ENCODE assay signal across 13 mouse cellular contexts in the genomic region with DNA sequence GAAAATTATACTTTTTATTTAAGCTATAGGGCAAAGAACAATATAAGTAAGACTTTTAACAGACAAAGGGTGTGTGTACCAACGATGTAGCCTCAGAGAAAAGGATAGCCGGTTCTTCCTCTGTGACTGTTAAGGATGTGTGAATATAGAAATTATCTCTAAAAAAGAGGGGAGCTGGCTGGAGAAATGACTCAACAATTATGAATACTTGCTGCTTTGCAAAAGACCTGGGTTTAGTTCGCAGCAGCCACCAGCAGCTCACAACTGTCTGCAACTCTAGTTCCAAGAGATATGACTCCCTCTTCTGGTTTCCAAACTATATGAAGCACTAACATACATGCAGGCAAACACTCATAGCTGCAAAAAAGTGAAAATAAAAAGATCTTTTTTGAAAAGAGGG. TPM values are rescaled to one million over a fixed set of nuclear protein-coding genes. Genes with fewer than 3 reads are reported as not detected.
A peak's percentile ranks its signal among the peaks of the same experiment; 100 is the strongest.
DNase-seq lines count a peak whose midpoint lies in the region; ATAC-seq and TF ChIP-seq lines count a peak whose summit lies in the region.
"Had no signal": no experiment of that assay in that cellular context is flagged by ENCODE, and none has a peak within 500 bp of the region (broad histone marks: within the 10 kb centered on the region; RNA-seq: fewer than 3 reads in every experiment).

No protein-coding gene starts in this region.

- no peak overlapping the region for H3K27ac ChIP-seq in forebrain, embryonic 12.5 days
- no peak overlapping the region for H3K27ac ChIP-seq in forebrain, embryonic 16.5 days (ENCODE audit: low read length)
- H3K27ac ChIP-seq in liver, embryonic 15.5 days (replicated peaks), result no peak overlapping the region
- no peak overlapping the region for H3K27ac ChIP-seq in liver, embryonic 11.5 days (ENCODE audit: low read depth, low read length)
- no peak overlapping the region for H3K27ac ChIP-seq in forebrain, postnatal 0 days (ENCODE audit: low read depth, low read length)
- no peak overlapping the region for H3K27ac ChIP-seq in midbrain, embryonic 16.5 days (ENCODE audit: low read length)
- no peak overlapping the region for H3K27ac ChIP-seq in gastrocnemius, adult 2 months

- no peaks in the 10 kb centered on the region for H3K9me3 ChIP-seq in forebrain, embryonic 12.5 days
- H3K9me3 ChIP-seq in forebrain, embryonic 16.5 days (ENCODE audit: control insufficient read depth, low read length), result no peaks in the 10 kb centered on the region
- H3K9me3 ChIP-seq in liver, embryonic 15.5 days (replicated peaks), result no peaks in the 10 kb centered on the region
- no peaks in the 10 kb centered on the region for H3K9me3 ChIP-seq in liver, embryonic 11.5 days (ENCODE audit: control insufficient read depth, low read length)
- no peaks in the 10 kb centered on the region for H3K9me3 ChIP-seq in forebrain, postnatal 0 days (ENCODE audit: low read length)
- H3K9me3 ChIP-seq in midbrain, embryonic 16.5 days (replicated peaks; ENCODE audit: control insufficient read depth, low read length, poor library complexity, severe bottlenecking), result no peaks in the 10 kb centered on the region

- H3K36me3 ChIP-seq in forebrain, embryonic 12.5 days (replicated peaks), result no peaks in the 10 kb centered on the region
- no peaks in the 10 kb centered on the region for H3K36me3 ChIP-seq in forebrain, embryonic 16.5 days (ENCODE audit: control insufficient read depth, insufficient read depth)
- no peaks in the 10 kb centered on the region for H3K36me3 ChIP-seq in liver, embryonic 15.5 days (replicated peaks)
- no peaks in the 10 kb centered on the region for H3K36me3 ChIP-seq in liver, embryonic 11.5 days (ENCODE audit: control insufficient read depth, insufficient read depth, low read length)
- no peaks in the 10 kb centered on the region for H3K36me3 ChIP-seq in forebrain, postnatal 0 days (ENCODE audit: insufficient read depth)
- no peaks in the 10 kb centered on the region for H3K36me3 ChIP-seq in midbrain, embryonic 16.5 days (ENCODE audit: control insufficient read depth, insufficient read depth, low read length)

- no peak overlapping the region for H3K9ac ChIP-seq in forebrain, embryonic 12.5 days
- H3K9ac ChIP-seq in forebrain, embryonic 16.5 days (replicated peaks; ENCODE audit: low read depth, low read length), result no peak overlapping the region
- H3K9ac ChIP-seq in liver, embryonic 15.5 days, result no peak overlapping the region
- no peak overlapping the region for H3K9ac ChIP-seq in liver, embryonic 11.5 days (ENCODE audit: low read depth, low read length)
- H3K9ac ChIP-seq in forebrain, postnatal 0 days, result no peak overlapping the region
- no peak overlapping the region for H3K9ac ChIP-seq in midbrain, embryonic 16.5 days (ENCODE audit: low read depth, low read length)

- H3K4me3 ChIP-seq in forebrain, embryonic 12.5 days (replicated peaks), result no peak overlapping the region
- no peak overlapping the region for H3K4me3 ChIP-seq in forebrain, embryonic 16.5 days (replicated peaks; ENCODE audit: low read length)
- no peak overlapping the region for H3K4me3 ChIP-seq in liver, embryonic 15.5 days (replicated peaks)
- H3K4me3 ChIP-seq in liver, embryonic 11.5 days (ENCODE audit: low read depth, low read length), result no peak overlapping the region
- H3K4me3 ChIP-seq in forebrain, postnatal 0 days (ENCODE audit: low read depth, low read length), result no peak overlapping the region
- peak overlapping the region; percentile 98; the same call in 1 of the 2 replicates for H3K4me3 ChIP-seq in midbrain, embryonic 16.5 days (ENCODE audit: low read depth, low read length)
- H3K4me3 ChIP-seq in gastrocnemius, adult 2 months, result no peak overlapping the region

- WGBS in forebrain, embryonic 12.5 days, result 94% methylated on average over 3 of the region's 3 CpGs
- WGBS in forebrain, embryonic 16.5 days, result 96% methylated on average over 3 of the region's 3 CpGs
- WGBS in liver, embryonic 15.5 days (ENCODE audit: insufficient replicate concordance), result 87% methylated on average over 3 of the region's 3 CpGs
- WGBS in liver, embryonic 11.5 days, result 94% methylated on average over 3 of the region's 3 CpGs
- 96% methylated on average over 3 of the region's 3 CpGs for WGBS in forebrain, postnatal 0 days
- 98% methylated on average over 3 of the region's 3 CpGs for WGBS in midbrain, embryonic 16.5 days

- H3K4me2 ChIP-seq in forebrain, embryonic 12.5 days, result peak overlapping the region; percentile 70; the same call in 1 of the 2 replicates
- H3K4me2 ChIP-seq in forebrain, embryonic 16.5 days (ENCODE audit: low read length), result no peak overlapping the region
- peak overlapping the region; percentile 88; the same call in 1 of the 2 replicates for H3K4me2 ChIP-seq in liver, embryonic 15.5 days
- no peak overlapping the region for H3K4me2 ChIP-seq in liver, embryonic 11.5 days
- H3K4me2 ChIP-seq in forebrain, postnatal 0 days (ENCODE audit: low read depth), result peak overlapping the region; percentile 65; the same call in 1 of the 2 replicates
- H3K4me2 ChIP-seq in midbrain, embryonic 16.5 days (ENCODE audit: low read length), result peak overlapping the region; percentile 65

- no peak for ATAC-seq in forebrain, embryonic 12.5 days (ENCODE audit: low FRiP score)
- ATAC-seq in forebrain, embryonic 16.5 days, result no peak
- no peak for ATAC-seq in liver, embryonic 15.5 days (ENCODE audit: insufficient read depth)
- ATAC-seq in liver, embryonic 11.5 days (replicated peaks; ENCODE audit: low FRiP score), result no peak
- no peak for ATAC-seq in forebrain, postnatal 0 days
- no peak for ATAC-seq in midbrain, embryonic 16.5 days

- DNase-seq in liver, embryonic 11.5 days (ENCODE audit: low spot score), result no peak
- DNase-seq in forebrain, postnatal 0 days, result no peak
- no peak for DNase-seq in urinary bladder, postnatal 4 days (ENCODE audit: low spot score in 2 of 2)
- DNase-seq in gastrocnemius, adult 2 months, result no peak
- DNase-seq: cerebellum, postnatal 36 days; kidney, adult 18-20 months; lung, postnatal 10 days; retina, postnatal 1 day; thymus, adult 18-20 months had no signal

- TF ChIP-seq CTCF in forebrain, postnatal 0 days (IDR thresholded peaks at IDR 0.05; ENCODE audit: low read depth), result no peak
- TF ChIP-seq CTCF in gastrocnemius, adult 2 months (IDR thresholded peaks at IDR 0.05), result no peak

- peaks cover 23% of the 10 kb centered on the region for H3K4me1 ChIP-seq in forebrain, embryonic 12.5 days
- peaks cover 20% of the 10 kb centered on the region for H3K4me1 ChIP-seq in forebrain, embryonic 16.5 days (replicated peaks; ENCODE audit: control insufficient read depth, insufficient read depth, low read length)
- peaks cover 36% of the 10 kb centered on the region for H3K4me1 ChIP-seq in liver, embryonic 15.5 days (replicated peaks)
- H3K4me1 ChIP-seq in liver, embryonic 11.5 days (replicated peaks; ENCODE audit: control insufficient read depth, insufficient read depth, low read length), result peaks cover 9% of the 10 kb centered on the region
- H3K4me1 ChIP-seq in forebrain, postnatal 0 days (ENCODE audit: insufficient read depth), result peaks cover 11% of the 10 kb centered on the region
- peaks cover 18% of the 10 kb centered on the region for H3K4me1 ChIP-seq in midbrain, embryonic 16.5 days (ENCODE audit: control insufficient read depth, insufficient read depth, low read length)

- no peaks in the 10 kb centered on the region for H3K27me3 ChIP-seq in forebrain, embryonic 12.5 days
- H3K27me3 ChIP-seq in forebrain, embryonic 16.5 days (replicated peaks; ENCODE audit: control insufficient read depth, insufficient read depth, low read length), result no peaks in the 10 kb centered on the region
- H3K27me3 ChIP-seq in liver, embryonic 15.5 days, result no peaks in the 10 kb centered on the region
- no peaks in the 10 kb centered on the region for H3K27me3 ChIP-seq in liver, embryonic 11.5 days (replicated peaks; ENCODE audit: control insufficient read depth, insufficient read depth, low read length)
- no peaks in the 10 kb centered on the region for H3K27me3 ChIP-seq in forebrain, postnatal 0 days (ENCODE audit: insufficient read depth, low read length)
- no peaks in the 10 kb centered on the region for H3K27me3 ChIP-seq in midbrain, embryonic 16.5 days (ENCODE audit: control insufficient read depth, insufficient read depth, low read depth, low read length)

- intact Hi-C loops in gastrocnemius, adult 2 months (cut with DNase I), result no loop called here

RNA-seq across cellular contexts. Expression of a gene that starts 2.0 kb away (rescaled TPM):
- polyA plus RNA-seq in forebrain, embryonic 12.5 days (2016; fragmentation: Nextera tagmentation; extraction: Ambion mirVana), result 33.6 and 33.8 TPM in 2 replicates
- polyA plus RNA-seq in forebrain, embryonic 16.5 days (2015; fragmentation: Nextera tagmentation; extraction: Ambion mirVana), result 54.3 and 57.3 TPM in 2 replicates
- 6.2 and 7.2 TPM in 2 replicates for polyA plus RNA-seq in liver, embryonic 15.5 days (2015; fragmentation: Nextera tagmentation; extraction: Ambion mirVana)
- 19.5 and 21.9 TPM in 2 replicates for polyA plus RNA-seq in liver, embryonic 11.5 days (2014; fragmentation: Nextera tagmentation; extraction: Ambion mirVana)
- total RNA-seq in forebrain, postnatal 0 days (2014; rRNA removed), result 73.6 and 95.1 TPM in 2 replicates
- 25.7 and 36.2 TPM in 2 replicates for polyA plus RNA-seq in forebrain, postnatal 0 days (2015; fragmentation: Nextera tagmentation; extraction: Ambion mirVana)
- 47.2 and 52.4 TPM in 2 replicates for polyA plus RNA-seq in midbrain, embryonic 16.5 days (2015; fragmentation: Nextera tagmentation; extraction: Ambion mirVana)
- total RNA-seq in gastrocnemius, adult 2 months (2021), result 10 to 100 TPM; 94.1 to 96.3 TPM

RNA-seq across cellular contexts. Expression of a gene that starts 45.4 kb away (rescaled TPM):
- polyA plus RNA-seq in forebrain, embryonic 12.5 days (2016; fragmentation: Nextera tagmentation; extraction: Ambion mirVana), result 21.5 and 22.2 TPM in 2 replicates
- polyA plus RNA-seq in forebrain, embryonic 16.5 days (2015; fragmentation: Nextera tagmentation; extraction: Ambion mirVana), result 18.4 and 20.7 TPM in 2 replicates
- polyA plus RNA-seq in liver, embryonic 15.5 days (2015; fragmentation: Nextera tagmentation; extraction: Ambion mirVana), result 13.3 and 13.6 TPM in 2 replicates
- 8.5 and 9.6 TPM in 2 replicates for polyA plus RNA-seq in liver, embryonic 11.5 days (2014; fragmentation: Nextera tagmentation; extraction: Ambion mirVana)
- total RNA-seq in forebrain, postnatal 0 days (2014; rRNA removed), result 6.6 and 8.4 TPM in 2 replicates
- polyA plus RNA-seq in forebrain, postnatal 0 days (2015; fragmentation: Nextera tagmentation; extraction: Ambion mirVana), result 8.7 and 12.4 TPM in 2 replicates
- polyA plus RNA-seq in midbrain, embryonic 16.5 days (2015; fragmentation: Nextera tagmentation; extraction: Ambion mirVana), result 13.6 and 14.7 TPM in 2 replicates
- total RNA-seq in gastrocnemius, adult 2 months (2021), result 10 to 100 TPM; 17.7 to 17.8 TPM

Comparison
In these comparisons a context has a peak if more than half of its experiments do, and no peak if none do; other contexts are left out.
1. H3K4me2 ChIP-seq: peak in forebrain, embryonic 12.5 days (single experiment), liver, embryonic 15.5 days (single experiment), forebrain, postnatal 0 days (single experiment) and midbrain, embryonic 16.5 days (single experiment); none in forebrain, embryonic 16.5 days (single experiment) and liver, embryonic 11.5 days (single experiment).